Mouse (Mus musculus): Measurements from ENCODE around the gene Kcnf1. TPM values are rescaled to one million over a fixed set of nuclear protein-coding genes. Genes with fewer than 3 reads are reported as not detected.
A peak's percentile ranks its signal among the peaks of the same experiment; 100 is the strongest.

The Kcnf1 gene
- 0.11 and 0.24 TPM in 2 replicates for polyA plus RNA-seq (2015; fragmentation: Nextera tagmentation; extraction: Ambion mirVana)

DNA sequence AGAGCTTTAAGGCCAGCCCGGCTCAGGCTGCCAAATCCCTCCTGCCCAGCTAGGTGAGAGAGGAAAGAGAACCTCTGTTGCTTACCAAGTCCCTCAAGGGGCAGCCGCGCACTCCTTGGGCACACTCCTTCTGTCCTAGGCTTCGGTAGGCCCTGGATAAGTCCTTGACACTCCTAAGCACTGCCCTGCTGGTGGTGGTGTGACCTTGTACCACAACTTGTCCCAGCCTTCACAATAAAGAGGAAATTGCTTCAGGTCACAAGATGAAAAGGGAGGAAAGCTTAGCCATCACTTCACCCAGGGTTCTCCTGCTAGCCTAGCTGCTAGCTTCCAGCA, at the start of gene Kcnf1:
Gene Kcnf1 (minus strand): TSS at position 132 of the 336 bp plus-strand sequence.
- Histone ChIP-seq H3K4me1 (ENCODE audit: control insufficient read depth, low read depth, low read length) (no peaks in the 10 kb centered on the region), H3K9me3 (replicated peaks; ENCODE audit: control insufficient read depth, low read length) (no peaks in the 10 kb centered on the region), H3K9ac (ENCODE audit: low read depth, low read length) (no peak within 1 kb of the TSS), H3K27ac (ENCODE audit: low read length) (no peak within 1 kb of the TSS), H3K27me3 (ENCODE audit: control insufficient read depth, insufficient read depth, low read depth, low read length) (peaks cover 26% of the 10 kb centered on the region), H3K4me3 (ENCODE audit: low read depth, low read length) (no peak within 1 kb of the TSS), H3K36me3 (ENCODE audit: control insufficient read depth, insufficient read depth) (no peaks in the 10 kb centered on the region), H3K4me2 (ENCODE audit: low read depth, low read length) (0 out of 2 replicates have a peak within 1 kb of the TSS, but pooled peaks have one; percentile 24)
- WGBS (ENCODE audit: insufficient replicate concordance), result 31% methylated on average over 4 of the region's 4 CpGs
- no peak for ATAC-seq (ENCODE audit: low read depth)

DNA sequence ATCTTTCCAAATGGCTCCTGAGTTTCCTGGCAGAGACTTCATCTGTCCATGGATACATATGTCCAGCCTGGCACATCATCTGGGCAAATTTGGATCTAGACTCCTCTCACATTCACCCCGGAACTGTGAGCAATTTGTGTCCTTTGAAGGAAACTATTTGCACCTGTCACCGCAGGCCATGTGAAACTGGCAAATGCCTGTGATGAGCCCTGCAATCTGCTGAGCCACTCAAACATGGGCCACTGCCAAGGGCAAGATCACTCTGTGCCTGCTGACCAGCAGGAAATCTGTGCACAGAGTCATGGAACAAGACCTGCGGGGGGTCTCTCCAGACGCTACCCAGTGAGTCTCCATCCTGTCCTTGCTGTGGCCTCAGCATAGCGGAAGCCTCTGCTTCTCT, 48.3 kb upstream of the Kcnf1 start:
- Histone ChIP-seq H3K4me1 (ENCODE audit: control insufficient read depth, low read depth, low read length) (no peaks in the 10 kb centered on the region), H3K36me3 (ENCODE audit: control insufficient read depth, insufficient read depth) (no peaks in the 10 kb centered on the region), H3K4me3 (ENCODE audit: low read depth, low read length) (no peak overlapping the region), H3K9ac (ENCODE audit: low read depth, low read length) (no peak overlapping the region), H3K9me3 (replicated peaks; ENCODE audit: control insufficient read depth, low read length) (no peaks in the 10 kb centered on the region), H3K27me3 (ENCODE audit: control insufficient read depth, insufficient read depth, low read depth, low read length) (no peaks in the 10 kb centered on the region), H3K27ac (ENCODE audit: low read length) (no peak overlapping the region), H3K4me2 (ENCODE audit: low read depth, low read length) (no peak overlapping the region)
- whole genome bisulfite sequencing (ENCODE audit: insufficient replicate concordance), result 66% methylated on average over 5 of the region's 5 CpGs
- ATAC-seq (ENCODE audit: low read depth), result no peak

DNA sequence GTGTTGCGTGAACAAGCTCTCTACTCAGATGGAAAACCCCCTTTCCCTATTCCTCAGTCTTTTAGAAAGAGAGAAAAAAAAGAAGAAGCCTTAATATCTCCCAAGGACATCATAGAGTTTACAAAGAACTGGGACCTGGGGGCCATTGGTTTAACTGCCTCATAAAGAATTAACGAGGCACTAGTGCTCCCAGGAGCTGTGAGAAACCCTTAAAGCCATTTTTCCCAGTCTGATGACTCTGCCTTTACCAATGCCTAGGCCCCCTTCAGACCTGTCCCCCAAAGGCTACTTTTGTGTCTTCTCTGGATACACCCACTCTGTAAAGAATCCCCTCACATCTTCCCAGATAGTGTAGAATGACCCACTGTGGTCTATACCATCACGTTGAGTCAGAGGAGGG, 46.4 kb upstream of the Kcnf1 start:
- WGBS (ENCODE audit: insufficient replicate concordance), result 48% methylated on average over 3 of the region's 3 CpGs
- H3K4me2 ChIP-seq (ENCODE audit: low read depth, low read length), result no peak overlapping the region
- no peaks in the 10 kb centered on the region for H3K4me1 ChIP-seq (ENCODE audit: control insufficient read depth, low read depth, low read length)
- no peaks in the 10 kb centered on the region for H3K27me3 ChIP-seq (ENCODE audit: control insufficient read depth, insufficient read depth, low read depth, low read length)
- H3K36me3 ChIP-seq (ENCODE audit: control insufficient read depth, insufficient read depth), result no peaks in the 10 kb centered on the region
- no peak overlapping the region for H3K9ac ChIP-seq (ENCODE audit: low read depth, low read length)
- ATAC-seq (ENCODE audit: low read depth), result no peak
- no peaks in the 10 kb centered on the region for H3K9me3 ChIP-seq (replicated peaks; ENCODE audit: control insufficient read depth, low read length)
- H3K4me3 ChIP-seq (ENCODE audit: low read depth, low read length), result no peak overlapping the region
- no peak overlapping the region for H3K27ac ChIP-seq (ENCODE audit: low read length)

DNA sequence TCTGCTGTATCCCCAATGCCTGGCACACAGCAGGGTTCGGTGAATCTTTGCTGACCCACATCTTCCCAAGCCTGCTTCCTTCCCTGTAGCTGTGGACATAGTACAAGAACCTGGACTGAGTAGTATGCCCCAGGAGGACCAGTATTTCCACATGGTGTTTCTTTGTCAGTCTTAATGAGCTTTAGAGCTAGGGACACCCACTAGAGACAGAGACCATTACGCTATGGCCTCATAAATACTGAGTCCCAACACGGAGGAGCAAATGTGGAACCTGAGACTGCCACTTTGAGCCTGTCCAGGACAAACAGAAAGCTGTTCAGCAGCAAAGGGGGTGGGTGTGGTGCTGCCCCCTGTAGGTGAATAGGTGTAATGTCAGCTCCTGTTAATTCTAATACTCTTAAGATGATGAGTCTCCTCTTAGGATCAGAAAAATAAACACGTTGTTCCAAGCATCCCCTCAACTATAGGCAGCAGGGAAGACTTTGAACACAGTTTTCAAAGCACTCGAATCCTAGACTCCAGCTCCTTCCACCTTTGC, 45.3 kb upstream of the Kcnf1 start:
- ATAC-seq (ENCODE audit: low read depth), result no peak

DNA sequence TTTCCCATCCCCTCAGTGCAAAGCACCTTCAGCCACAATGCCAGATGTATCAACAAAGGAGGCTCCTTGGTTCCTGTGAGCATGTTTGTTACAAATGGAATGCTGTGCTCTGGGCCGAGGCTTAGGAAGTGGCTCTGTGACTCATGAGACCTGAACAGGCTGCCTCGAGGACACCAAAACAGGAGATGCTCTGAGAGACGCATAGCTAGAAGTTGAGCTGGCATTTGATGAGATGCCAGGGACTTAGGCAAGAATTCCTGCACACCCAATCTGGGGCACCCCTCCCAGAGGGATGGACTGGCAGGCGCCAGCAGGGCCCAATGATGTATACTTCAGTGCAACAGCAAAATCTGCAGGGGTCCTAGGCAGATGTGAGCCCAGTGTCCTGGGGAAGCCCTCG, 43.9 kb upstream of the Kcnf1 start:
- Histone ChIP-seq H3K27me3 (ENCODE audit: control insufficient read depth, insufficient read depth, low read depth, low read length) (no peaks in the 10 kb centered on the region), H3K9me3 (replicated peaks; ENCODE audit: control insufficient read depth, low read length) (no peaks in the 10 kb centered on the region), H3K36me3 (ENCODE audit: control insufficient read depth, insufficient read depth) (no peaks in the 10 kb centered on the region), H3K4me3 (ENCODE audit: low read depth, low read length) (no peak overlapping the region), H3K4me1 (ENCODE audit: control insufficient read depth, low read depth, low read length) (no peaks in the 10 kb centered on the region), H3K9ac (ENCODE audit: low read depth, low read length) (no peak overlapping the region), H3K27ac (ENCODE audit: low read length) (no peak overlapping the region), H3K4me2 (ENCODE audit: low read depth, low read length) (no peak overlapping the region)
- 38% methylated on average over 5 of the region's 5 CpGs for WGBS (ENCODE audit: insufficient replicate concordance)
- no peak for ATAC-seq (ENCODE audit: low read depth)

More for the DNA sequence above, 45.3 kb upstream of the Kcnf1 start:
- H3K4me1 ChIP-seq (ENCODE audit: control insufficient read depth, low read depth, low read length), result no peaks in the 10 kb centered on the region
- no peaks in the 10 kb centered on the region for H3K27me3 ChIP-seq (ENCODE audit: control insufficient read depth, insufficient read depth, low read depth, low read length)
- no peak overlapping the region for H3K9ac ChIP-seq (ENCODE audit: low read depth, low read length)
- H3K36me3 ChIP-seq (ENCODE audit: control insufficient read depth, insufficient read depth), result no peaks in the 10 kb centered on the region
- no peak overlapping the region for H3K27ac ChIP-seq (ENCODE audit: low read length)
- no peaks in the 10 kb centered on the region for H3K9me3 ChIP-seq (replicated peaks; ENCODE audit: control insufficient read depth, low read length)
- WGBS (ENCODE audit: insufficient replicate concordance), result 29% methylated on average over 5 of the region's 5 CpGs
- H3K4me3 ChIP-seq (ENCODE audit: low read depth, low read length), result no peak overlapping the region
- no peak overlapping the region for H3K4me2 ChIP-seq (ENCODE audit: low read depth, low read length)

DNA sequence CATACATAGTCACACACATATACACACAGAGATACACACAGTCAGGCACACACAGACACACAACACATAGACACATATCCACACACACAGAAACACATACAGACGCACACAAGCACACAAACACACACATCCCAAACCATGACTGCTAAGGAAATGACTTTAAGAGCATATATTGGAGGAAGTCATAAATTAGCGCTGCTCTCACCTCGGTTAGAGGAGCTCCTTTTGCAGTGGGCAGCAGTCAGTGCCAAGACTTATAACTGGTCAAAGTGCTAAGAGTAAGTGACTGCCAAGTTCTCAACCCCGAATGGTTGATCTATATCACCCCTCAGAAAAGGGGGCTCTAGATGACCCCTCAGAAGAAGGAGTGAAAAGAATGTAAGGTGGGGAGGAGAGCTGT, 42.4 kb upstream of the Kcnf1 start:
- Histone ChIP-seq H3K27ac (ENCODE audit: low read length) (no peak overlapping the region), H3K4me2 (ENCODE audit: low read depth, low read length) (no peak overlapping the region), H3K4me3 (ENCODE audit: low read depth, low read length) (no peak overlapping the region), H3K4me1 (ENCODE audit: control insufficient read depth, low read depth, low read length) (no peaks in the 10 kb centered on the region), H3K9me3 (replicated peaks; ENCODE audit: control insufficient read depth, low read length) (no peaks in the 10 kb centered on the region), H3K36me3 (ENCODE audit: control insufficient read depth, insufficient read depth) (no peaks in the 10 kb centered on the region), H3K9ac (ENCODE audit: low read depth, low read length) (no peak overlapping the region), H3K27me3 (ENCODE audit: control insufficient read depth, insufficient read depth, low read depth, low read length) (no peaks in the 10 kb centered on the region)
- WGBS (ENCODE audit: insufficient replicate concordance), result 23% methylated on average over 4 of the region's 4 CpGs
- ATAC-seq (ENCODE audit: low read depth), result no peak

DNA sequence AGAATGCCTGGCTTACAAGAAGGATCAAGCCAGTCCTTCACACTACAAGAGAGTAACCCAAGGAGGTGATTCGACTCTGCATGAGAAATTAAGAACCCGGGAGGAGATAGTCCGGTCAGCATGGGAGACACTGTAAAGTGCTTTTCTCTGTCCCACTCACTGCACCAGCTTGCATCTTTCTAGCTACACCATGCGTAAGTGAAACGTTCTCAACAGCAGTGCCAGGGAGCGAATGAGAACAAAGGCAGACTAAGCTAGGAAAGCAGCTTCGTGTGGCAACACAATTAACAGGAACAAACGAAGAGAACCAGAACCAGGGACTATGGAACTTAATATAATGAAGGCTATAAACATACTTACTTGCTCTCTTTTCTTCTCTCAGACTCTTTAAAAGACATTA, 41.7 kb upstream of the Kcnf1 start:
- H3K4me3 ChIP-seq (ENCODE audit: low read depth, low read length), result no peak overlapping the region
- H3K4me1 ChIP-seq (ENCODE audit: control insufficient read depth, low read depth, low read length), result no peaks in the 10 kb centered on the region
- no peaks in the 10 kb centered on the region for H3K36me3 ChIP-seq (ENCODE audit: control insufficient read depth, insufficient read depth)
- ATAC-seq (ENCODE audit: low read depth), result no peak
- no peak overlapping the region for H3K27ac ChIP-seq (ENCODE audit: low read length)
- no peak overlapping the region for H3K4me2 ChIP-seq (ENCODE audit: low read depth, low read length)
- H3K9ac ChIP-seq (ENCODE audit: low read depth, low read length), result no peak overlapping the region
- WGBS (ENCODE audit: insufficient replicate concordance), result 55% methylated on average over 8 of the region's 8 CpGs
- no peaks in the 10 kb centered on the region for H3K27me3 ChIP-seq (ENCODE audit: control insufficient read depth, insufficient read depth, low read depth, low read length)
- H3K9me3 ChIP-seq (replicated peaks; ENCODE audit: control insufficient read depth, low read length), result no peaks in the 10 kb centered on the region

DNA sequence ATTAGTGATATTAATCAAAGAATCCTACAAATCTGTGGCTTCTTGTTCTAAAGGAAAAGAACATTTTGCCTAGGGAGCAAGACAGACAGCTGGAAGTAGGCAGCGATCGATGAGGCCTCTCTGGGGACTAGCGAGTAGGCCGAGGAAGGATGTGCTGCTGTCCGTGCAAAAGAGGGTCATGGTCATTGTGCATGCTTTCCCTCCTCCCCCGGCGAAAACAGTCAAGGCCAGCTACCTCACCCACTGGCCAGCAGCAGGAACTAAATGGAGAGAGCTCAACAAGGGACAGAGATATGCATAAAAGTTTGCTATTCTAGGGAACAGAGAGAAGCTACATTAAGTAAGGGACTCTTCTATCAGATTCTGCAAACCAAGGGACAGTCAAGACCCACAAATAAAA, 39.1 kb upstream of the Kcnf1 start:
- 77% methylated on average over 7 of the region's 7 CpGs for WGBS (ENCODE audit: insufficient replicate concordance)
- no peak overlapping the region for H3K4me2 ChIP-seq (ENCODE audit: low read depth, low read length)

DNA sequence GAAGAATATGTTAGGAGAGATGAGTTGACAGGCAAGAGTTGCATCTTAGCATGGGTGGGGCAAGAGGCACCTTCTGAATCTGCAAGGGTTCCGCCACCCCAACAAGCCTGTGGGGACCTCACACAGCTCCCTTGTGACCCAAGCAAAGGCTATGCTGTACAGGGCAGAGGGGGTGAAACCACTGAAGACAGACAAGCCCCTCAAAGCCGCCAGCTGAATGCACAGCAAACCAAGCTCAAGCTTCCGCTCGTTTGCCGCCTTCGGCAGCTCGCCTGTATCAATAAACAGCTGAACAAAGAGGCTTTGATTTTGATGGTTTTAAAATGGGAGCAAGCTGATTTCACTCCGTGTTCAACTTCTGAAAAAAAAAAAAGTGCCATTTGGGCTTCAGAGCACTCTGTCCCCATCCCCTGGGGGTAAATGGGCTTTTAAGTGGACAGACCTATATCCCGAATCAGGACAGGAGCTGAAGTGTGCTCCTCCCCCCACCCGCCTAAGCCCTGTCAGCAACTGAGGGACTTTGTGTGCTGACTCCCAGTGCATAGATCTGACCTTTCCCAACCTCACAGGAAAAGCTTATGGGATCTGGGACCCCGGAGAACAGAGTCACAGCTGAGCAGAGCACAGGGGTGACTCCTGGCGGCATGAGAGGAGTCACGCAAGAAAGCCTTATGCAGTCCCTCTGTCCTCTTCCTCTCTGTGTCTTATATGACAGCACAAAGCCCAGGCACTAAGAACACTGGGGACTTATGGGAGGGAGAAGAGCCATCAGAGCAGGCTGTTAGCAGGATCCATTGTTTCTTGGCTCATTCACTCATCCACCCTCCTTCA, 26.0 kb upstream of the Kcnf1 start:
- no peak for ATAC-seq (ENCODE audit: low read depth)
- Histone ChIP-seq H3K4me3 (ENCODE audit: low read depth, low read length) (no peak overlapping the region), H3K27me3 (ENCODE audit: control insufficient read depth, insufficient read depth, low read depth, low read length) (no peaks in the 10 kb centered on the region), H3K36me3 (ENCODE audit: control insufficient read depth, insufficient read depth) (no peaks in the 10 kb centered on the region), H3K4me2 (ENCODE audit: low read depth, low read length) (no peak overlapping the region), H3K9me3 (replicated peaks; ENCODE audit: control insufficient read depth, low read length) (no peaks in the 10 kb centered on the region), H3K9ac (ENCODE audit: low read depth, low read length) (no peak overlapping the region), H3K4me1 (ENCODE audit: control insufficient read depth, low read depth, low read length) (no peaks in the 10 kb centered on the region), H3K27ac (ENCODE audit: low read length) (no peak overlapping the region)
- WGBS (ENCODE audit: insufficient replicate concordance), result 67% methylated on average over 13 of the region's 13 CpGs

More for the DNA sequence above, 39.1 kb upstream of the Kcnf1 start:
- H3K27me3 ChIP-seq (ENCODE audit: control insufficient read depth, insufficient read depth, low read depth, low read length), result no peaks in the 10 kb centered on the region
- no peaks in the 10 kb centered on the region for H3K4me1 ChIP-seq (ENCODE audit: control insufficient read depth, low read depth, low read length)
- H3K27ac ChIP-seq (ENCODE audit: low read length), result no peak overlapping the region
- H3K4me3 ChIP-seq (ENCODE audit: low read depth, low read length), result no peak overlapping the region
- no peaks in the 10 kb centered on the region for H3K36me3 ChIP-seq (ENCODE audit: control insufficient read depth, insufficient read depth)
- no peak overlapping the region for H3K9ac ChIP-seq (ENCODE audit: low read depth, low read length)
- ATAC-seq (ENCODE audit: low read depth), result no peak
- H3K9me3 ChIP-seq (replicated peaks; ENCODE audit: control insufficient read depth, low read length), result no peaks in the 10 kb centered on the region

All from liver, embryonic 16.5 days (tissue).